Mouse (Mus musculus): ENCODE measurements at regions not wholly inside any gene's neighbourhood (a gene's known extent, or its start where the extent isn't known, plus 50 kb on each side); places are given as distances from the start of the nearest gene placed in this dataset.

DNA sequence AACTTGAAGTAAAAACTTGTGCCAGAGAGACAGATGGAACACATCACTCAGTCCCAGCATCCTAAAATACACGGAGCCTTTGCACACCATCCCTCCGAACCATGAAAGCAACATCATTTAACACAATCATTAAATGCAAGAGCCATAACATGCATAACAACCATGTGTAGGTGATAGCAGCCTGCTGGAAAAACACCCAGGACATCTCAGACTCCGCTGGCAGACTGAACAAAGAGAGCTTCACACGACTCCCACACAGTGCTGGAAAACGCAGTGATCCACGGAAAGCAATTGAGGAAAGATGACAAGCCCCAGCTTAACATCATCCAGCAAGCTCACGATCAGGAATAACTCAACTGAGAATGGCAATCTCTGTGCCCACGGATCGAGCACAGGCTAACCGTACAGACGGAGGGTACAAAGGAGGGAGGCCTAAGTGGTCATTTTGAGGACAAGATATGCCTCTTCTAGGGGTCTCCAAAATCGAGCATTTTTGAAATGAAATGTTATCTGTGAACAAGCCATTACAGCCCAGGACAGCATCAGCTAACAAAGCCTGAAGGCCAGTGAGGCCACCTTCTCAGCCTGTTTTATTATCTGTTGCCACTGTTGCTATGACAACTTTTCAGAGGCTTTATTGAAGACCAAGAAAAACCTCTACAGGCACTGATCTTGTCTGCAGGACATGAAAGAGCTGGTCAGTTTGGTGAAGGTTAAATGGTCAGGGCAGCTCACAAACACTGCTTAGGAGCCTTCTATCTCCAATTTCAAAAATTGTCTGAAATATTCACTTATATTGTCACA lies 240.1 kb upstream of the Noct start:
- TF ChIP-seq MAFK (IDR thresholded peaks at IDR 0.05; ENCODE audit: insufficient read depth, low read depth, low read length) = no peak
- no peak for TF ChIP-seq ZC3H11A (IDR thresholded peaks at IDR 0.05; ENCODE audit: borderline replicate concordance, low read depth, low read length)
- TF ChIP-seq HCFC1 (IDR thresholded peaks at IDR 0.05; ENCODE audit: borderline replicate concordance, insufficient read depth, low read length) = no peak
- no peak for TF ChIP-seq CHD2 (IDR thresholded peaks at IDR 0.05; ENCODE audit: low read depth, low read length)
- no peak for TF ChIP-seq ZNF384 (IDR thresholded peaks at IDR 0.05; ENCODE audit: low read depth, low read length)

Data from ES-E14 (cell line).